Mouse (Mus musculus): ENCODE data around the gene Zfyve21. TPM values are rescaled to one million over a fixed set of nuclear protein-coding genes. Genes with fewer than 3 reads are reported as not detected.

Gene Zfyve21
- polyA plus RNA-seq, 1 experiment, result 87.5 TPM

DNA sequence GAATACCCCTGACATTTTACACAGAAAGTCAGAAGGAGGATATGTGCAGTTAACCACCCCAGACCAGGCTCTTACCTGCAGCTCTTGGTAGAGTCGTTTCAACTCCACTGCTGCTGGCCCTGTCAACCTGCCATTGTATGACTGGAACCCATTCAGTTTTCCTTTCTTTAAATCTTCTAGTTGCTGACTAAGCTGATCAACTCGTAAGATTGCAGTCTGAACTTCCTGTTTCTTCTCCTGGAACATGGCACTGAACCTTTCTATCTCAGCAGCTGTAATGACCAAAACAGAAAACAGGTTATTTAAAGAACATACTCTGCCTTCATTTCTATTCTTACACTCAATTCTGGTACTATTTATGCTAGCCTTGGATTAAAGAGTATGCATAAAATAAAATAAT lies 29.5 kb downstream of the Zfyve21 start:
- no peak for DNase-seq (ENCODE audit: low spot score)

DNA sequence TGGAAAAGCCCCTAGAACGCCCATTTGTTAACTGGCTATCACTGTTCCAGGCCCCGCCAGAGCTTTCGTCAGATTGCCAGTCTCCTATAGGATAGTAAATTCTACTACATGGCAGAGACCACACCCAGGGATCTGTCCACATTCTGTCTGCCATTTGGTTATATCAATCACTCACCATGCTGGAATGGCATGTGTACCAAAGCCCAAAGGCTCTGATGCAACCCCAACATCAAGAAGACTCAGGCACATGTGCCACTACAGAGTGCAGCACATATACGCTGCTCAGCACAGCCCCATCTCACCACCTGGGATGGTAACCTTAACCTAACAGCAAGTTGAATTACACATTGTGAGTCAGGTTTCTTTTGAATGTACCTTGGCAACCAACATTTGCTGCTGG lies 32.0 kb downstream of the Zfyve21 start:
- no peak for DNase-seq (ENCODE audit: low spot score)

DNA sequence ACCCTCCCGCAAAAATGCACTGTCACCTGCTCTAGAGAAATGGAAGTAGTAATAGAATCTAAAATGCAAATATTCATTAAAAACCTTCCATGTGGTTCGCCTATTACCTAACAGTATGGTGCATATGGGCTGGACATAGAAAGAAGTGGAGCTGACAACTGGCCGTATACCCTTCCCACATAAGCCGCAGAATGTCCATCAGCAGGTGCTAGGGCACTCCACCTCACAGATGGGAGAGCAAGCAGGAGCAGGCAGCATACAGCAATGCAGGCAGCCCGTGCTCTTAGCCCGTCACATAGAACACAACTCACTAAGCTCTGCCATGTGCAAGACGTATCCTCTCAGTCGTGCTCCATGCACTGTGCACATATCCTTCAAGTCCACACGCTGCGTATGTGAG lies 32.8 kb downstream of the Zfyve21 start:
- no peak for DNase-seq (ENCODE audit: low spot score)

DNA sequence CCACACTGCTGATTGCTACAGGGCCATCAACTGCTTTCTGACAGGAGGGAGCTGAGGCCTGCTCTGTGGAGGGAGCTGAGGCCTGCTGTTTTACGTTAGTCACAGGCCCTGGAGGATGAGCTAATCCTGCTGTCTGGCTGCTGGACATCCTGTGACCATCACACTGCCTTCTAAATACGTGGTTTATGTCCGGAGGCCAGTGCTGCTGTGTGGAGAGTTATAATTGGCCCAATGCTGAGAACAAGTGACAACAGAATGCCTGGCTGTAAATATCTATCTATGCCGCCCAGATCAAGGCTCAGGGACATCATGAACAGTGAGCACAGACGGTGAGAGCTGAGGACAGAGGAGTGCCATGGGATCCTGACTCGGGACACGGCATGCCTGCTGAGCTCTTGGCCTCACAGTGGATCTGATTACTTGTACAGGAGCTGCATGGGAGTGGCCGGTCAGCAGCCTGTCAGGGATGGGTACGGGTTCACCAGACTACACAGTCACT lies 34.4 kb downstream of the Zfyve21 start:
- no peak for DNase-seq (ENCODE audit: low spot score)

DNA sequence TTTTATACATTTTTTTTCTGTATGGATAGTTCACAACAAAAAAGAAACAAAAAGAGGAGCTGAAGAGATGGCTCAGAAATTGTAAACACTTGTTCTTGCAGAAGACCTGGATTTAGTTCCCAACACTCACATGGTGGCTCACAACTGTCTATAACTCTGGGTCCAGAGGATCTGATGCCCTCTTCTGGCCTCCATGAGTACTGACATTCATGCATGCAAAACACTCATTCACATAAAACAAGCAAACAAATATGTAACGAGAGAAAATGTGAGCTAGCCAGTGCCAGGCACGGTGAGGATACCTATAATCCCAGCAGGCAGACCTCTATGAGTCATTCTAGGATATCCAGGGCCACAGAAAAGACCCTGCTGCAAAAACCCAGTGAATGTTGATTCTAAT lies 37.3 kb downstream of the Zfyve21 start:
- DNase-seq (ENCODE audit: low spot score), result no peak

DNA sequence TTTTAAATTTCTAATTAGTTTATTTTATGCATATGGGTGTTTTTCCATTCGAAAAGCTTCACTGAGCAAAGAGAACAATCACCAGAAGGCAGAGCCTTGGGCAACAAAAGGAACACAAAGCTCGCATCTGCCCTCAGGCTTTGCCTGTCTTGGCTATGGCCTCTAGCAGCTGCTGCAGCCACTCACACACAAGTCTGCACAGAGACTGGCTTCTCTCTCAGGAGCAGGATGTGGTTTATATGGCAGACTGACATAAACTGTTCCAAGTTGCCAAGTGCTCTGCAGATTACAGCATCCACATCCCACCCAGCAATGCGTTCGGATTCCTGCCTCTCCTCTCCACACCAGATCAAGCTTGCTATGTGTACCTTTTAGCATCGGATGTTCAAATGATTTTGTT lies 37.8 kb downstream of the Zfyve21 start:
- no peak for DNase-seq (ENCODE audit: low spot score)

DNA sequence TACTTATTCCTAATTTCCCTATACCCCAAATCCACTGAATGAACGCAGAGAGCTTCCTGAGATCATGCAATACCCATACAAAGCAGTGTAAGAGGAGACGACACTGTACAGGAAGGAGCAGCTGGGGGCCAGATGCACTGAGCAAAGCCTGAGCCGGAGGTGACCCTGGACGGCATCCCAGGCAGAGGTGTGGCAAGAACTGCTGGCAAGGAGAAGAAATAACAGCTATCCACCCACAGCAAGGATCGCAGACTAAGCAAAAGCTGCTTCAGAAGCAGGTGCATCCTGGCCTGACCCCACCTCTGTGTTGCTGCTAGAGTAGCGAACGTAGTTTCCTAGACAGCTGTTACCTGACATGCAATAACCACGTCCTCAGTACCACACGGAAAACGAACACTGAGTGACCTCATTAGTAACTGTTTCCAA lies 39.1 kb downstream of the Zfyve21 start:
- DNase-seq (ENCODE audit: low spot score), result no peak

DNA sequence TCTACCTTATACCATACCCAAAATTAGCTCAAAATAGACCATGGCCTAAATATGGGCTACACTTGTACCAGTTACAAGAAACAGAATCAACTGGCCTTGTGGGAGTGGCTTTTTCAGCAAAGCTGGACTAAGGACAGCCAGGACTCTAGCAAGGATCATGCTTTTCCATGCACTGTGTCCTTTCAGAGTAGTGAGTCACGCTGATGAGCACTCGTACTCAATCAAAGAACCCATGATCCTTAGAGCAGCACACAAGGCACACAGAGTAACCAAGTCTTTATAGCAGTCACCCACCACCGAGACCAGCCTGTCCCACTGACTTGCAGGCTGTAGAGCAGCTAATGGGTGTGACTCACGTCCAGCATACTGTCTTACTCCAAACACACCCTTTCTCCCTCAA lies 39.6 kb downstream of the Zfyve21 start:
- no peak for DNase-seq (ENCODE audit: low spot score)

DNA sequence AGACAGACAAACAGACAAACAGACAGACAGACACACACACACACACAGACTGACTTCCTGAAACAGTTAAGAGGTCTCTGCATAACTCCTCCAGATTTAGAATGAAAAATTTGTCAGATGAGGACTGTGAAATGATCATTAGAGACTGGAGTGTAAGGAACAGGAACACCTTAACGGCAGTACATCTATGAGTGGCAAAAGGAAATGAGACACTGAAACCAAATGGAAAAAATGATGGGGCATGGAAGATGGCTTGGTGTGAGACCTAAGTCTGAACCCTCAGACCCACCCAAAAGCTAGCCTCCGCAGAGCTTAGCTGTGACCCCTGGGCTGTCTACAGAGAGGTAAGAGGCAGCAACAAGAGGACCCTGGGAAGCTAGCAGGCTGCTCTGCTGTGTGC lies 41.5 kb downstream of the Zfyve21 start:
- DNase-seq (ENCODE audit: low spot score), result no peak

DNA sequence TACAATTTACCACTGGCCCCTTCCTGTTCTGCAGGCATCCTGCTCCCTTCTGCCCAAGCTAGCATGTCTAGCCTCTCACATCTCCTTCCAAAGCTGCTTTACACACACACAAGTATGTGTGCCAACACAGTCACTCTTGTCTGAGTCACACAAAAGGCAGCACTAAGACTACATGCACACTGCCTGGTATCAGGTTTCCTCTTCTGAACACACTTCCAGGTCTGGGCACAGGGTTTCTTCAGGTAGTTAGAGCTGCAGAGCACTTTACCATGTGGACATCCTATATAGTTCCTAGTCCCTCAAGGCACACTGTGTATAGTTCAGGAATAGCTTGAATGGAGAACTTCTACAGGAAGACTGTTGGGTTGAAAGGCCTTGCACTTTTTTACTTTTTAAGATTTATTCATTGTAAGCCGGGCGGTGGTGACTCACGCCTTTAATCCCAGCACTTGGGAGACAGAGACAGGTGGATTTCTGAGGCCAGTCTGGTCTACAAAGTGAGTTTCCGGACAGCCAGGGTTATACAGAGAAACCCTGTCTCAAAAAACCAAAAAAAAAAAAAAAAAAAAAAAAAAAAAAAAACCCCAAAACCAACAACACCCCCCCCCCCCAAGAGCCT lies 50.3 kb downstream of the Zfyve21 start:
- no peak for DNase-seq (ENCODE audit: low spot score)

DNA sequence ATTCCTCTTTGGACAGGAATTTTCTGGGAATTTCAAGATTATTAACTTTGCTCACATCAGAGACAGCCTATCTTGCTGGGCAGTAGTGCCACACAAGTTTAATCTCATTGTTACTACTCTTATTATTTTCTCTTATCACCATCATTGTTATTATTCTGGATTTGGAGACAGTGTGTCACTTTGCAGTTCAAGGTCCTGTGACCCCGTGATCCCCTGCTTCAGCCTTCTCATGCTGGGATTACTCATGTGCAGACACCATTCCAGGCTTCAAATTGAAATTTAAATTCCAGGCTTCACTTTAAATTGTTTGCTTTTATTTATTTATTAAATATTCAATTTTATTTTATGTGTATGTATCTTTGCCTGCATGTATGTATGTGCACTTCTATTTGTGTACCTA lies 55.8 kb downstream of the Zfyve21 start:
- DNase-seq (ENCODE audit: low spot score), result no peak

DNA sequence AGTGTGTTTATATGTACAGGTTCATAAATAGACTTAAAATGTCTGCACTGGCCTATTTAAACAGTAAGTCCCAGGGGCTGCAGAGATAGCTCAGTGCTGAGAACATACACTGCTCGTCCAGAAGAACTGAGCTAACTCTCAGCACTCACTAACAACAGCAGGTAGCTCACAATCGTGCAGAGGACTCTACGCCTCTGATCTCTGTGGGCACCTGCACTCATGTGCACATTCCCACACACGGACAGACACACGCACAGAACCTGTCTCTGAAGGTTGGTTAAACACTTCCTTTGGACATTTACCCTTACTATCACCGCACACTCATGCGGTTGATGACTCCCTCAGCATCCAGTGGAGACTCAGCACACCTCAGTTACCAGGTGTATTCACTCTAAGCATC lies 56.8 kb downstream of the Zfyve21 start:
- no peak for DNase-seq (ENCODE audit: low spot score)

DNA sequence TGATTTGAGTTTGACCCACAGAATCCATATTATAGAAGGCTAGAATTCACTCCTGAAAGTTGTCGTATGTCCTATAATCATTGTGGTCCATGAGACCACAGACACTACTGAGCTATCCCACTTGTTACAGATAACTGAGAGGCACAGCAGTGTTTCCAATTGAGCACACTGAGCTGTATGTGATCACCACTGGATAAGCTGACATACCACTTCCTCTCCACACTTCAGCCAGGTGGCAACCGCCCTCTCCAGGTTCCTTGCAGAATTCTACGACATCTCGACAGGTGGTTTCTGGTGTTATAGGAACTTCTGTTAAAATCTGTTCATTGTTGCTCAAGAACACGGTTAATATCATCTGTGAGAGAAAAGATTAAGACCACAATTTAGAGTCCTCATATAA lies 58.1 kb downstream of the Zfyve21 start:
- DNase-seq (ENCODE audit: low spot score), result no peak

DNA sequence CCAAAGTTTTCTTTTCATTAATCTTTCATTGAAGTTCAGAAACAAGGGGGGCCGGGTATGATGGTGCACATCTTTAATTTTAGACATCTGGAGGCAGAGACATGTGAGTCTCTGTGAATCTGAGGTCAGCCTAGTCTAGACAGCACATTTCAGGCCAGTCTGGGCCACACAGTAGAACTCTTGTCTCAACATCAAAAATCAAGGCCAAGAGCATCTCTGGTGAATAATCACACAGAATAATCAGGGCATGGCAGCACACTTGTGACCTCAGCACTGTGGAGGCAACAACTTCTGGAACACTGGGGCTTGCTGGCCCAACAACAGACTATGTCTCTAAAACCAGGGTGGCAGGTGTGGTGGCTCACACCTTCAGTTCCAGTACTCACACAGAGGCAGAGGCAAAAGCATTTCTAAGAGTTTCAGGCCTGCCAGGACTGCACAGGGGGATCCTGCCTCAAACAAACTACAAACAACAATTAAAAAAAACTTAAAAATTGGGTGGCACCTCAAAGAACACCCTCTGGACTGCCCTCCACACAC lies 60.7 kb downstream of the Zfyve21 start:
- DNase-seq (ENCODE audit: low spot score), result no peak

DNA sequence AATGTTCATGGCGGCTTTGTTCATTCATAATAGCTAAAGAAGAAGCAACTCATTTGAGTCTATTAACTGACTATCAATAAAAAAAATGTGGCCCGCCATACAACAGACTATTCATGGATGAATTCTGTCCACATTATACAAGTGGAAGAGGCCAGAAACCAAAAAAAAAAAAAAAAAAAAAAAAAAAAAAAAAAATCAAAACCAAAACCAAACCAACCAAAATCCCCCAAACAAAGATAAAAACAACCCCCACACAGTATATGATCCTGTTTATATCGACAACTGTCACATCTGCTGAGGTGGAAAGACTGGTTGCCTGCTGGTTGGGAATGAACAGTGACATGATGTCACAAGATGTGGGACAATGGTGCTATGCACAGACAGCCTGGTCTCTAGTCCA lies 61.5 kb downstream of the Zfyve21 start:
- no peak for DNase-seq (ENCODE audit: low spot score)

DNA sequence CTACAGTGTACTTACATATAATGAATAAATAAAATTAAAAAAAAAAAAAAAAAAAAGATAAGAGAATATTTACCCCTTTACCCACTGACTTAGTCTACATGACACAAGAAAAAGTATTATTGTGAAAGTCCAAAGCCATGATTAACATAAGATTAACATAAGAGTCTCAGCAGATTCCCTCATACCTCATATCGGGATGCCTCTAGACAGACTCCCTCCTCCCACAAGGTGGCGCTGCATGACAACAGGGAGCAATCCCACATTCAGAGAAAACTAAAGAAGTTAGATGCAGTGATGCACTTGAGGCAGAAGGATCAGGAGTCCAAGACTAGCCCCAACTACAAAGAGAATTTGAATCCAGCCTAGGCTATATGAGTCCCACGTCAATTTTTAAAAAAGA lies 64.2 kb downstream of the Zfyve21 start:
- peak; percentile 55 for DNase-seq (ENCODE audit: low spot score)

Other genes with a start within 250 kb of the Zfyve21 start
- 56.1 and 59.8 TPM in 2 replicates for gene Mark3, start 239.6 kb upstream of the Zfyve21 start, polyA plus RNA-seq (2012; rRNA removed)
- 2,258 and 2,468 TPM in 2 replicates for gene Ckb, start 141.8 kb upstream of the Zfyve21 start, polyA plus RNA-seq (2012; rRNA removed)
- 17.1 and 25.1 TPM in 2 replicates for gene Trmt61a, start 136.1 kb upstream of the Zfyve21 start, polyA plus RNA-seq (2012; rRNA removed)
- 30.4 and 32.8 TPM in 2 replicates for gene Bag5, start 100.9 kb upstream of the Zfyve21 start, polyA plus RNA-seq (2012; rRNA removed)
- 47.1 and 50.6 TPM in 2 replicates for gene Apopt1, start 100.9 kb upstream of the Zfyve21 start, polyA plus RNA-seq (2012; rRNA removed)
- gene Klc1, start 55.3 kb upstream of the Zfyve21 start, polyA plus RNA-seq (2012; rRNA removed), result 96.5 and 122 TPM in 2 replicates
- 3.3 and 3.5 TPM in 2 replicates for gene Xrcc3, start 297 bp upstream of the Zfyve21 start, polyA plus RNA-seq (2012; rRNA removed)
- gene Ppp1r13b, start 93.9 kb downstream of the Zfyve21 start, polyA plus RNA-seq (2012; rRNA removed), result 16.6 and 24.9 TPM in 2 replicates
- gene Atp5mpl, start 152.8 kb downstream of the Zfyve21 start, polyA plus RNA-seq (2012; rRNA removed), result 214 and 229 TPM in 2 replicates
- 0.06 and 0.07 TPM in 2 replicates for gene Tdrd9, start 157.4 kb downstream of the Zfyve21 start, polyA plus RNA-seq (2012; rRNA removed)
- not detected in 2 replicates for gene Rd3l, start 167.1 kb downstream of the Zfyve21 start, polyA plus RNA-seq (2012; rRNA removed)

All from urinary bladder, adult 2 months (tissue).